Mouse (Mus musculus) CH12.LX (cell line): Measurements from ENCODE around the gene Selenov.

Experiments
- CHD1 ChIP-seq: IDR thresholded peaks from 2 replicates; pipeline ENCODE4 v1.6.1; 2012; ENCODE audit warnings: low read depth, low read length, improper control_type of control experiment, inconsistent platforms
- CTCF ChIP-seq, 2 experiments: IDR thresholded peaks in 1 of 2; conservative IDR thresholded peaks in 1 of 2; 2 replicates each; pipeline ENCODE4 v1.5.1; 2011 to 2012; ENCODE audit warnings: low read depth in 2 of 2, low read length in 2 of 2, improper control_type of control experiment in 1 of 2, inconsistent platforms in 1 of 2, mild to moderate bottlenecking in 1 of 2, moderate library complexity in 1 of 2
- ELF1 ChIP-seq: IDR thresholded peaks from 2 replicates; pipeline ENCODE4 v1.6.1; 2014; ENCODE audit warnings: low read depth, mild to moderate bottlenecking, inconsistent platforms, low read length, improper control_type of control experiment
- EP300 ChIP-seq: IDR thresholded peaks from 2 replicates; pipeline ENCODE4 v1.6.1; 2011; ENCODE audit warnings: low read length, improper control_type of control experiment
- JUND ChIP-seq: conservative IDR thresholded peaks from 2 replicates; pipeline ENCODE4 v1.6.1; 2011; ENCODE audit warnings: low read depth, low read length, improper control_type of control experiment
- MAFK ChIP-seq: IDR thresholded peaks from 2 replicates; pipeline ENCODE4 v1.6.1; 2011; ENCODE audit warnings: low read length, improper control_type of control experiment; ENCODE audit not compliant: insufficient replicate concordance
- MAZ ChIP-seq: IDR thresholded peaks from 2 replicates; pipeline ENCODE4 v1.6.1; 2012; ENCODE audit warnings: low read depth, mild to moderate bottlenecking, inconsistent platforms, low read length, improper control_type of control experiment, moderate library complexity
- MYC ChIP-seq: IDR thresholded peaks from 2 replicates; pipeline ENCODE4 v1.6.1; 2011; ENCODE audit warnings: low read depth, mild to moderate bottlenecking, improper control_type of control experiment, low read length
- POLR2A ChIP-seq: IDR thresholded peaks from 2 replicates; pipeline ENCODE4 v1.6.1; 2011; ENCODE audit warnings: low read depth, mild to moderate bottlenecking, improper control_type of control experiment, low read length
- POLR2AphosphoS2 ChIP-seq: IDR thresholded peaks from 2 replicates; pipeline ENCODE4 v1.6.1; 2011; ENCODE audit warnings: low read depth, low read length, improper control_type of control experiment
- TBP ChIP-seq: conservative IDR thresholded peaks from 2 replicates; pipeline ENCODE4 v1.6.1; 2011; ENCODE audit warnings: low read depth, low read length, improper control_type of control experiment
- UBTF ChIP-seq: IDR thresholded peaks from 2 replicates; pipeline ENCODE4 v1.6.1; 2012; ENCODE audit warnings: low read depth, mild to moderate bottlenecking, inconsistent platforms, low read length, improper control_type of control experiment, moderate library complexity

DNA sequence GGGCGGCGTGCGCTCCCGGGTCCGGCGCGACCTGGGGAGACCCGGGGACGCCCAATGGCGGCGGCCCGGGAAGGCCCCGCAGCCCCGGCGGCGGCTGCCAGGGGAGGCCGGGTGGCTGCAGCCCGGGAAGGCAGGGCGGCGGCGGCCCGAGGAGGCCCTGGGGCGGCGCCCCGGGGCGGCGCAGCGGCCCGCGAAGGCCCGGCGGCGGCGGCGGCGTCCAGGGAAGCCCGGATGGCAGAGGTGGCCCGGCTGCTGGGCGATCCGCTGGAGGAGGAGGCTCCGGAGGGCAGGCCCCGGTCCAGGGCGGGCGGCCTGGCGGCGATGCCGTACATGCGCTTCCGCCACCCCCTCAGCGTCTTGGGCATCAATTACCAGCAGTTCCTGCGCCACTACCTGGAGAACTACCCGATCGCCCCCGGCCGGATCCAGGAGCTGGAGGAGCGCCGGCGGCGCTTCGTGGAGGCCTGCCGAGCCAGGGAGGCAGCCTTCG, 22.9 kb downstream of the Selenov start:
- TF ChIP-seq EP300 (no peak), TBP (no peak), POLR2A (no peak), JUND (no peak), CHD1 (no peak), MAFK (no peak), UBTF (no peak), MYC (no peak), ELF1 (no peak), MAZ (no peak), POLR2AphosphoS2 (no peak), CTCF (conservative IDR thresholded peaks at IDR 0.05 in 1 of 2, IDR thresholded peaks at IDR 0.05 in 1 of 2; ENCODE audit: low read depth in 2 of 2, low read length in 2 of 2) (no peak)
